Mouse (Mus musculus) hindbrain, embryonic 16.5 days (tissue): Measurements from ENCODE around the gene Pnldc1. TPM values are rescaled to one million over a fixed set of nuclear protein-coding genes. Genes with fewer than 3 reads are reported as not detected.

Source experiments
- ATAC-seq: fragments of 200-750 bp; cut with Nextera tagmentation; 2 replicates; pipeline ENCODE4 v1.8.0; 2017; ENCODE audit warnings: moderate TSS enrichment, moderate library complexity
- H3K27ac ChIP-seq: fragments of 300-500 bp; sonication (generic); 2 replicates; pipeline ENCODE4 v1.5.1; 2014; ENCODE audit warnings: low read depth, mild to moderate bottlenecking, control low read depth, low read length, moderate library complexity
- H3K27me3 ChIP-seq: fragments of 300-500 bp; sonication (generic); replicated peaks from 2 replicates; pipeline ENCODE4 v1.6.1; 2014; ENCODE audit warnings: low read length; ENCODE audit not compliant: control insufficient read depth, insufficient read depth
- H3K36me3 ChIP-seq: fragments of 300-500 bp; sonication (generic); 2 replicates; pipeline ENCODE4 v1.6.1; 2014; ENCODE audit warnings: mild to moderate bottlenecking, low read length, moderate library complexity, mixed read lengths; ENCODE audit not compliant: control insufficient read depth, insufficient read depth
- H3K4me1 ChIP-seq: fragments of 300-500 bp; sonication (generic); 2 replicates; pipeline ENCODE4 v1.6.1; 2014; ENCODE audit warnings: low read depth, low read length; ENCODE audit not compliant: control insufficient read depth, insufficient read depth
- H3K4me2 ChIP-seq: fragments of 300-500 bp; sonication (generic); 2 replicates; pipeline ENCODE4 v1.6.1; 2014; ENCODE audit warnings: mild to moderate bottlenecking, low read length, control low read depth, moderate library complexity
- H3K4me3 ChIP-seq: fragments of 300-500 bp; sonication (generic); 2 replicates; pipeline ENCODE4 v1.5.1; 2014; ENCODE audit warnings: mild to moderate bottlenecking, low read length, control low read depth, moderate library complexity
- H3K9ac ChIP-seq: fragments of 300-500 bp; sonication (generic); 2 replicates; pipeline ENCODE4 v1.6.1; 2014; ENCODE audit warnings: low read depth, mild to moderate bottlenecking, control low read depth, low read length, moderate library complexity
- H3K9me3 ChIP-seq: fragments of 300-500 bp; sonication (generic); 2 replicates; pipeline ENCODE4 v1.6.1; 2014; ENCODE audit warnings: mild to moderate bottlenecking, low read length, moderate library complexity; ENCODE audit not compliant: control insufficient read depth
- WGBS: fragments of 180-500 bp; shearing (Covaris S2); extraction: QIAGEN DNeasy Blood & Tissue Kit; methylation state at CpG from one replicate; pipeline ENCODE4 v1.1.7; 2014; 5-methylcytosine and 5-hydroxymethylcytosine counted together
- microRNA-seq: library from miRNA; unstranded; fragments of <30 nt; microRNA quantifications from one replicate; pipeline ENCODE4, GENCODE M21; 2017
- polyA plus RNA-seq: library from polyadenylated mRNA; unstranded; fragments of >200 nt; fragmentation: Nextera tagmentation; extraction: Ambion mirVana; gene quantifications from 2 replicates; pipeline ENCODE4 v1.2.1, GENCODE M21; 2015

Gene Pnldc1
- polyA plus RNA-seq, 1 experiment from 2014 or later = 0.78 TPM

GRCm38 (mm10) chr17:12849778-12850382 is 60.1 kb downstream of the Pnldc1 start:
- 87% methylated on average over 8 of the region's 8 CpGs for WGBS
- Histone ChIP-seq H3K4me3 (no peak overlapping the region), H3K27me3 (no peaks in the 10 kb centered on the region), H3K27ac (no peak overlapping the region), H3K36me3 (no peaks in the 10 kb centered on the region), H3K4me2 (no peak overlapping the region), H3K9me3 (no peaks in the 10 kb centered on the region), H3K4me1 (no peaks in the 10 kb centered on the region), H3K9ac (no peak overlapping the region)
- ATAC-seq = no peak

GRCm38 (mm10) chr17:12847736-12848135 is 62.3 kb downstream of the Pnldc1 start:
- H3K9me3 ChIP-seq = no peaks in the 10 kb centered on the region
- H3K4me3 ChIP-seq = no peak overlapping the region
- H3K4me2 ChIP-seq = no peak overlapping the region
- 66% methylated on average over 4 of the region's 4 CpGs for WGBS
- no peaks in the 10 kb centered on the region for H3K4me1 ChIP-seq
- H3K36me3 ChIP-seq = no peaks in the 10 kb centered on the region
- H3K27me3 ChIP-seq = no peaks in the 10 kb centered on the region
- no peak overlapping the region for H3K27ac ChIP-seq
- ATAC-seq = no peak
- no peak overlapping the region for H3K9ac ChIP-seq

DNA sequence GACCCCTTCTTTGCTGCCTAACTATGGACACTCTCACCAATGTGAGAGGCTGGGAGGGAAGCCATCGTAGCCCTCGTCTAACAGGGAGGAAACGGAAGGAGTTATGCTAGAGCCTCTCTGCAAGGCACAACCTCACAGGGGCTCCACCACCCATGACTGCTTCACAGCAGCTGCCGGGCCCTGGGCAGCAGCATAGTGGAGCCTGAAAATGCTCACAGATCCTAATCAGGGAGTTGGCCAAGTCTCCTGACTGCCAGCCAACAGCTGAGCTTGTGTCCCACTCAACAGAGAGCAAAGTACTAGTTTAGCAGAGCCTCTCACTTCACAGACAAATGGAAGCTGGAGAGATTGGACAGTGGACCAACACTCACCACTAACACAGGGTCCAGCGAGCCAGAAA is 63.6 kb downstream of the Pnldc1 start:
- Histone ChIP-seq H3K4me1 (no peaks in the 10 kb centered on the region), H3K27ac (no peak overlapping the region), H3K9ac (no peak overlapping the region), H3K27me3 (no peaks in the 10 kb centered on the region), H3K9me3 (no peaks in the 10 kb centered on the region), H3K4me2 (no peak overlapping the region), H3K36me3 (no peaks in the 10 kb centered on the region), H3K4me3 (no peak overlapping the region)
- no peak for ATAC-seq
- WGBS = 78% methylated on average over 5 of the region's 5 CpGs

- Histone ChIP-seq H3K27ac (no peak overlapping the region), H3K9ac (no peak overlapping the region), H3K4me2 (no peak overlapping the region), H3K9me3 (no peaks in the 10 kb centered on the region), H3K27me3 (no peaks in the 10 kb centered on the region), H3K36me3 (no peaks in the 10 kb centered on the region), H3K4me3 (no peak overlapping the region), H3K4me1 (no peaks in the 10 kb centered on the region)
- 44% methylated on average over 5 of the region's 5 CpGs for WGBS
- no peak for ATAC-seq
Observed at GRCm38 (mm10) chr17:12845862-12846261, 64.2 kb downstream of the Pnldc1 start.

DNA sequence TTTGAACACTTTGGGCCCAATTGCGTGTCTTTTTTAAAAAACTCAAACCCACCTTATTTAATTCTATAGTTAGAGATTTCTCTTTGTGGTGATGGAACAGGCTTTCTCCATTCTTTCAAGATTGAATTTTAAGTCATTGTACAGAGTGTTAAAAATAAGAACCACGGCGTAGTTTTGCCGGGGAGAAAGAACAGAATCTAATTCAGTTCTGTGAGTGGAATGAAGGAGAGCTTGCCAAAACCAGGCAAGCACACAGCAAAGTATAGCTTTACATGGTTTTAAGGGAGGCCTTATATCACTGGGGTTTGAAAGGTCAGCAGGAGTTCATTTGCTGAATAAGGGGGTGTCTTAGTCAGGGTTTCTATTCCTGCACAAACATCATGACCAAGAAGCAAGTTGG is 65.5 kb downstream of the Pnldc1 start:
- Histone ChIP-seq H3K4me3 (no peak overlapping the region), H3K36me3 (no peaks in the 10 kb centered on the region), H3K27me3 (no peaks in the 10 kb centered on the region), H3K4me2 (no peak overlapping the region), H3K4me1 (no peaks in the 10 kb centered on the region), H3K9ac (no peak overlapping the region), H3K27ac (no peak overlapping the region), H3K9me3 (no peaks in the 10 kb centered on the region)
- no peak for ATAC-seq
- 92% methylated on average over 4 of the region's 4 CpGs for WGBS

DNA sequence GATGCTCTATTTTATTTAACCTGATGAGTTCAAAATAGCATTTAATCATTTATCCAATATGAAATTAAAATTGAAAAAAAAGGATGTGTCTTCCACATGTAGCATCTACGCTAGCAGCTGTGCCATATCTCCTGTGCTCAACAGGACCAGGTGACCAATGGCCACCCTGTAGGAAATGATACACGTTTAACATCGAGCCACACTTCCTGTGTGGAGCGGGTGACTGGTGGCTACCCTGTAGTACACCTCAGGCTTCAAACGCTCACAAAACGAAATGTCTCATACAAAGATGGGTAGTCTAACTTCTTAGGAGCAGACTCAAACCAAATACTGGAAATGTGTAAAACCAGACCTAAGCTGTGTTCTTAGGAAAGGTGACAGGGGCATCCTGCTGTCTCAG is 66.2 kb downstream of the Pnldc1 start:
- no peaks in the 10 kb centered on the region for H3K36me3 ChIP-seq
- ATAC-seq = no peak
- no peaks in the 10 kb centered on the region for H3K27me3 ChIP-seq
- no peak overlapping the region for H3K4me2 ChIP-seq
- H3K4me3 ChIP-seq = no peak overlapping the region
- no peaks in the 10 kb centered on the region for H3K9me3 ChIP-seq
- no peaks in the 10 kb centered on the region for H3K4me1 ChIP-seq
- no peak overlapping the region for H3K27ac ChIP-seq
- WGBS = 90% methylated on average over 6 of the region's 6 CpGs
- no peak overlapping the region for H3K9ac ChIP-seq

- no peaks in the 10 kb centered on the region for H3K9me3 ChIP-seq
- H3K27ac ChIP-seq = no peak overlapping the region; the same call in 1 of the 2 replicates
- no peak overlapping the region for H3K4me3 ChIP-seq
- no peak overlapping the region for H3K4me2 ChIP-seq
- H3K9ac ChIP-seq = no peak overlapping the region
- no peaks in the 10 kb centered on the region for H3K4me1 ChIP-seq
- H3K36me3 ChIP-seq = no peaks in the 10 kb centered on the region
- no peaks in the 10 kb centered on the region for H3K27me3 ChIP-seq
- ATAC-seq = no peak
- WGBS = 69% methylated on average over 10 of the region's 10 CpGs
Observed at GRCm38 (mm10) chr17:12839475-12840267, 70.4 kb downstream of the Pnldc1 start.

Small RNA genes within 50 kb of the gene (microRNA-seq; reads per million reads assigned to microRNA genes)
- gene Gm24085 = not detected

Other genes starting within 250 kb of the Pnldc1 start
- gene Slc22a1, start 234.4 kb downstream of the Pnldc1 start, polyA plus RNA-seq = not detected in 2 replicates
- 6.4 and 10.1 TPM in 2 replicates for gene Igf2r, start 140.6 kb downstream of the Pnldc1 start, polyA plus RNA-seq
- 0.18 TPM in 1 of 2 replicates, not detected in the other for gene Mas1, start 42.1 kb downstream of the Pnldc1 start, polyA plus RNA-seq
- not detected in 2 replicates for gene Mrgprh, start 34.2 kb downstream of the Pnldc1 start, polyA plus RNA-seq
- 341 and 344 TPM in 2 replicates for gene Tcp1, start 5.5 kb upstream of the Pnldc1 start, polyA plus RNA-seq
- gene Mrpl18, start 6.1 kb upstream of the Pnldc1 start, polyA plus RNA-seq = 118 and 123 TPM in 2 replicates
- 0.95 and 0.96 TPM in 2 replicates for gene Acat3, start 30.4 kb upstream of the Pnldc1 start, polyA plus RNA-seq
- 333 and 335 TPM in 2 replicates for gene Acat2, start 50.5 kb upstream of the Pnldc1 start, polyA plus RNA-seq
- 98.3 and 116 TPM in 2 replicates for gene Wtap, start 83.9 kb upstream of the Pnldc1 start, polyA plus RNA-seq
- gene Sod2, start 96.6 kb upstream of the Pnldc1 start, polyA plus RNA-seq = 139 and 149 TPM in 2 replicates
- gene Gpr31b, start 142.1 kb upstream of the Pnldc1 start, polyA plus RNA-seq = 0.16 TPM in 1 of 2 replicates, not detected in the other
- 0.09 and 0.26 TPM in 2 replicates for gene Tcp10b, start 150.9 kb upstream of the Pnldc1 start, polyA plus RNA-seq
- gene Unc93a, start 221.6 kb upstream of the Pnldc1 start, polyA plus RNA-seq = not detected in 2 replicates